Mouse (Mus musculus) T-cell, adult 2 months (primary cell): ENCODE results near the gene Sav1.

Experiments used
- DNase-seq: peaks from one replicate; pipeline ENCODE4 v3.0.0; 2022; ENCODE audit warnings: low spot score

Gene Sav1

DNA sequence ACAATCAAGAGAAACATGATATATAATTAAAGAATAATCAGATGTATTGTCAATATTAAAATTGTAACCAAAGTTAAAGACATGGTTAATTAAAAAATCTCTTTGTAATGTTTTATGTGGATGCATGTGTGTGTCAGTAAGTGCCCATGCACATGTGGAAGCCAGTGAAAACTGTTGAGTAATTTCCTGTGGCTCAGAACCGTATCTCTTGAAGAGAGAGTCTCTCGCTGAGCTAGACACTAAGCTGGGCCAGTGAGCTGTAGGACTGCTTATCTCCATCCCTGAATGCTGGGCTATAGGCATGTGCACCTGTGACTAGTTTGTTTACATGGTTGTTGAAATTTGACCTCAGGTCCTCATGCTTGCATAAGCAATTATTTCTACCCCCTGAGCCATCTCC lies 29.4 kb downstream of the Sav1 start:
- DNase-seq, result no peak

DNA sequence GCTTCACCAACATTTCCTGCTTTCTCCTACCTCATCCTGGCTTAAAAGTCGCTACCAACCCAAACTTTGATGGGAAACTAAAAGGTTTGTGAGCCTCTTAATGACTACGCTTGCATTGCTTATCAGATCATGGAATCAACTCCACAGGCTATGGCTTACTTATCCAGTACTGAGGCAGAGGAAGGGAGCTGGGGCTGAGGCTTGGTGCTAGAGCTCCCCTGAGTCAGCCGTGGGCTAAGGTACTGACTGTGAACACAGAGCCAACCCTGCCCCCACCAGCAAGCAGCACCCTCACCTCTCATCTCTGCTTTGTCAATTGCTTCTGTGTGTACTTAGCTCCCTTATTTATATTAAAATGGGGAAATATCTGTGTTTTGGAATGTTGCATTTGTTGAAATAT lies 39.3 kb downstream of the Sav1 start:
- no peak for DNase-seq

DNA sequence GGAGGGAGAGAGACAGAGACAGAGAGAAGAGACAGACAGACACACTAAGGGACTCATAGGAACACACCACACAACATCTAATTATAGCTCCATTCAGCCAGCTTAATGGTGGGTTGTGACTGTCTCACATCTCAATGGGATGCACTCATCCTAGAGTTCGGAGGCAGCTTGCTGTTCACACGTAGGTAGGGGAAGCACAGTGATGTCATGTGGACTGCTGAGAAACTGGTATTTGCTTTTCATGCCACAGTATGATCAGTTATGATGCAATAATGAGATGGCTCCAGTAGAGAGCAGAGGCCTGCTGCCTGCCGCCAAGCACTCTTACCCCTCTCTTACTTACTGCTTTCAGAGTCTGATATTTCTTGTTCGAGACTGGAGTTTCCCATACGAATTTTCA lies 40.9 kb downstream of the Sav1 start:
- DNase-seq, result no peak

DNA sequence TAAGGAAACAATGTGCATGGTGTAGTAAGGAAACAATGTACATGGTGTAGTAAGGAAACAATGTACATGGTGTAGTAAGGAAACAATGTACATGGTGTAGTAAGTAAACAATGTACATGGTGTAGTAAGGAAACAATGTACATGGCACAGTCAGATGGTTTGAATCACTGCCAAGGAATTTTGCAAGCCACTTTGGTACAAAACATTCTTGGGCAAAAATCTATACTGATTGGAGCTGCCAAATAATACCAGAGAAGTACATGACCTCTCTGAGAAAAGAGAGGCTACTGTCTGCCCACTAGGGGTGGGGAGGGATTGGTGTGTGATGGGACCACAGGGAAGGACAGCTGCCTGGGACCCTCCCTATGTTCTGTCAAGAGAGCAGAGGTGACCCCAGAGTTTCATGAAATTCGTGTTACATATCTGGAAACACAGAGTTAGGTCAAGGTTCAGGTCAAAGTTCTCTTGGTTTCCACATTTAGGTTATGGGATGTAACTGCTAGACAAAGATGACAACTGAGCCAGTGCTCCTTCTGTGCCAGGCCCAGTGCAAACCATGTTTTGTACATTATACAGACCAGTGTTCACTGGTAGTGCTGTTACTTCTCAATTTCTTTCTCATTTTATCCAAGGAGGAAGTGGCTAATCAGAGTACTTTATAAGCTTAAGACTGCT lies 45.0 kb downstream of the Sav1 start:
- DNase-seq, result no peak

DNA sequence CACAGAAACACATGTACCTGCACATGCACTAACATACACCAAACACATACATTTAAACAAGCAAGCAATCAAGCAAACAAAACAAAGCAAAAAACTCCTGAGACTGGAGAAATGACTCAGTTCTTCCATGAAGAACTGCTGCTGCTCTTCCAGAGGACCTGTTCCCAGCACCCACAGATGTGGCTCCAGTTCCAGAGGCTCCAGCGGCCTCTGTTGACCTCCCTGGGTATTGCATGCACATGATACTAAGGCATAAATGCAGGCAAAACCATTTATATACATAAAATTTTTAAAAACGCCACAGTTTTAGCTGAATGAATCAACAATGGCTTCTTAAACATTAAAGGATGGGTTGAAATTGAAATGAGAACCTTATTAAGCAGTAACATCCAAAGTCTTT lies 47.5 kb downstream of the Sav1 start:
- no peak for DNase-seq

DNA sequence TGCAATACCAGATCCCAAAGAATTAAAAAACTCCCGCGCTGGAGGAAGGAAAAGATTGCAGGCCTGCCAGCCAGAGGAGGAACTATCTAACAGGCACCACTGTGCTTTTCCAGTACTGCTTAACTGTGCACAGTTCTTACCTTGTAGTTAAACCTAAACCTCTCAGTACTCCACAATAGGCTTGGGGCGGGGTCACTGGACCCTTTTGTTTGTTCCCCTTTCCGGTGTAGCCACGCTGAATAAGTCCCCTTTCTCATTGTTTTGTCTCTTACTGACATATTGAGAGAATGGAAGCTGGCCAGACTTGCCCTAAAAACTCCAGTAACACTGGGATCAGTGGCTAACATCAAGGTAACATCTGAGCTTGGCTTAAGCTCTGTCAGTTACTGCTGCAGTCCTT lies 49.1 kb downstream of the Sav1 start:
- DNase-seq, result no peak

DNA sequence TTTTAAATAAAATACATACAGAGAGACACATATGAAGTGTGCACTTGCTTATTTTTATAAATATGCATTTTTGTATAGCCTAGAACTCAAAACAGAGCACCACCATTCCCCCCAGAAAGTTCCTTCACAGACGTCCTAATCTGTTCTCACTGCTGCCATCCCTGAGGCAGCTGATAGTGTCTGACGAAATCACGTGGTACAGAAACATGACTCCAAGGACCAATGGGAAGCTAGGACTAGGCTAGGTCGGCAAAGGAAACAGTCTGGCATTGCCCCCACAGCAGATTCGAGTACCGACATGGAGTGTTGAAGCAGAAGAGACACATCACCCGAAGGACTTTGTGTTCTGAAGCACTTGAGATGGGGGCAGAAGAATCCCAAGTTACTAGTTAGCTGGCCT lies 60.1 kb downstream of the Sav1 start:
- no peak for DNase-seq

DNA sequence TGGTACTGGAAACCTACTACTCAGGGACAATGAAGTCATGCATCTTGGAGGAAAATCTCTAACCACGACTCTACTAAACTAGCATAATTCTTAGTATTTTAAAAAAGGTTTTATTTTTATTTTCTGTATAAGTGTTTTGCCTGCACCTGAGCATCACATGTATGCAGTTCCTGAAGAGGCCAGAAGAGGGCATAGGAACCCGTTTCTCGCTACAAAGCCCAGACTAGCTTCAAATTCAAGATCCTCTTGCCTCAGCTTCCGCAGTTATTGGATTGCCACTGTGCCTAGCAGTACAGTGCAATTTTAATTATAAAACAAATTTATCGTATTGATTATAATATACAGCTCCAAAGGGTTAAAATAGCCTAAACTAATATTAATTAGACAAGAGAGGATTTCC lies 62.8 kb downstream of the Sav1 start:
- peak; percentile 23 for DNase-seq

DNA sequence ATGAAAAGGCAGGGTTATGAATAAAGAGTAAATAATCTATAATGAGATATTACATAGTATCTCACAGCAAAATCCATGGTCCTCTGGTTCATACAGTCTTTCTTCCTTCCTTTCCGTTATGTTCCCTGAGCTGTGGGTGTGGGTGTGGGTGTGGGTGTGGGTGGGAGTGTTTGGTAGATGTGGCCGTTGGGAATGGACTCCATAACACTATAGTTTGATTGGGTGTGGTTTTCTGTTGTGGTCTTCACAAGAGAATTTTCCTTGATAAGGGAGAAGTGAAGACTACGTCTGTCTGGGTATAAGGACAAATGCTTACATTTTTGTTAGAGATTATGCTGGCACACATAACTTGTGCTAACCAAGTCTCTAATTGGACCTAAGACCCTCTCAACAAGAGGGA lies 63.2 kb downstream of the Sav1 start:
- no peak for DNase-seq

DNA sequence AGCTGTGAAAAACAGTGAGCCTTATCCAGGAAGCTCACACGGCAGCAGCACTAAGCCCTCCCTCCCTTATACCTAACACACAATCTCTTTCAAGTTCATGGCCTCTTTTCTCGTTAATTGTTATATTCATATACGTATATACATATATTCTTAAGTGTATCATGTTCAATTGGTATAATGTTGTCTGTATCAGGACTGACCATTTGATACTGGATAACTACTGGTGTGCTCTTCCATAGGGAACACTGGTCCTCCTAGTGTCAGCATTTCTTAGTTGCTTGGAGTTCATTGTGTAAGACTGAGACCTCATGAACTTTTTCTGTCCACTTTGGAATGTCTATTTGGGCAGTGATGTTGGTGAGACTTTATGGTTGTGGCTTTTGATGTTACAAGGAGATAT lies 63.7 kb downstream of the Sav1 start:
- DNase-seq, result no peak

DNA sequence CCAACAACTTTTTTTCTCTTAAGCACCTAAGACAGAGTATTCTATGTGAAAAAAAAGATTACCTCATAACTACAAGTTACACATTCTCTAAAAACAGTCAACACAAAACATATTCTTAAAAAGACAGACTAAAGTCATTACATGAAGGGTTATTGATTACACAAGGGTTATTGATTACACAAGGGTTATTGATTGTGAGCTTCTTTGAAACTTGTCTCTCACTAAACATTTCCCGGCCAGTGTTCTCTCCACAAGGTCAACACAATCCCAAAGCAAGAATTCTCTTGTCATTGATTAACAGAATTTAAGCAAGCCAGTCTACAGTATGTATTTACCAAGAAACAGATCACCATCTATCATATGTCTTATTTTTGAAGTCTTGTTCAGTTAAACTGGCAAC lies 64.7 kb downstream of the Sav1 start:
- no peak for DNase-seq

DNA sequence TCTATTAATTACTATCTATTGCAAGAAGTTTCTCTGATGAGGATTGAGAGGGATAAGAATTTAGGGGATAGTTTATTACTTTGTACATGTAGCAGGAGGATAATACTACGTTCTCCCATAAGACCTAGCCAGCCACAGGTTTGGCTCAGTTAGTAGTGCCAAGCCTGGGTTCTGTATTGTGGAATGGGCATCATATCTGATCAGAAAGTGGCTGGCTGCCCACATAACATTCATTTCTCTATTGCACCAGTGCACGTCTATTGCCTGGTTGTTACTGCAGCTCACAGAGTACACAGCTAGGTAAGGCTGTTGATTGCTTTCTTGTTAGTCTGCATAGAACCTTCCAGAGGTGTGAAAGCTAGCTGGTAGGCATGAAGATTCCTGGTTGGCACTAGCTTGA lies 68.9 kb downstream of the Sav1 start:
- DNase-seq, result no peak
